In the genomic region with DNA sequence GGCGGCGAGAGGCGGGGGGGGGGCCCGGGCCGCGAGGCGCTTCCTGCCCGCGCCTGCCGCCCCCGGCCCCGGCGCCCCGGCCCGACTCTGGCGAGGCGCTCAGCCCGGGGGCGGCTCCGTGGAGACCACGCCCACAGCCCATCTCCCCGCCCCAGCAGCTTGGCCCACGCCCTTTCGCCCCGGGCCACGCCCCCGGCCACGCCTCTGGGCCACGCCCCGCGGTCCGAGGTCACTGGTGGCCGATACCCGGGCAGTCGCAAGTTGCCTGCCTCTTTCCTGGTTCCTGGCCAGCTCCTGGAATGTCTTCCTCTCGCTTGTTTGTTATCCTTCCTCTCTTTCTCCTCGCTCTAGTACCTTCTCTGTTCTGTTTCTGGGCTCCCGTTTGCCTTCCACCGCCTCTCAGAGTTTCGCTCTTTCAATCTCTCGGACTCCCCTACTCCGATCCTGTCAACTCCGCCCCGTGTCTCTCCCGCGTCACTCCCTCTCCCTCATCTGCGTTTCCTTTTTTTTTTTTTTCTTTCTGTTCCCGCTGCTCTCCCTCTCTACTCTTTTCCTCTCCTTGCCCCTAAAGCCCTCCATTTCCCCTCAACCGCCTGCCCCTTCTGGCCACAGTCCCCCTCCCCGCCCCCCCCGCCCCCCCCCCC, we compare ENCODE assay signal across 8 mouse cellular contexts. TPM values are rescaled to one million over a fixed set of nuclear protein-coding genes. Genes with fewer than 3 reads are reported as not detected.
A peak's percentile ranks its signal among the peaks of the same experiment; 100 is the strongest.
DNase-seq lines count a peak whose midpoint lies in the region; ATAC-seq and TF ChIP-seq lines count a peak whose summit lies in the region.

TSS of gene Plxnd1 (minus strand) at position 129 of the 644 bp plus-strand sequence.

- H3K4me3 ChIP-seq in layer of hippocampus, adult 2 months = peak within 1 kb of the TSS; percentile 61
- peak within 1 kb of the TSS; percentile 70 for H3K4me3 ChIP-seq in lung, embryonic 14.5 days (ENCODE audit: low read depth, low read length)

- peaks cover 12% of the 10 kb centered on the region for H3K36me3 ChIP-seq in lung, embryonic 14.5 days (ENCODE audit: insufficient read depth)

- TF ChIP-seq CTCF in layer of hippocampus, adult 2 months (conservative IDR thresholded peaks at IDR 0.05) = no peak
- no peak for TF ChIP-seq CTCF in lung, embryonic 14.5 days (IDR thresholded peaks at IDR 0.05; ENCODE audit: low read depth)

- peak within 1 kb of the TSS; percentile 71 for H3K27ac ChIP-seq in layer of hippocampus, adult 2 months
- H3K27ac ChIP-seq in lung, embryonic 14.5 days (ENCODE audit: low read depth) = peak within 1 kb of the TSS; percentile 94

- H3K4me1 ChIP-seq in lung, embryonic 14.5 days (ENCODE audit: insufficient read depth) = peaks cover 21% of the 10 kb centered on the region

- under 1% methylated on average over 45 of the region's 51 CpGs for WGBS in lung, embryonic 14.5 days

- peak within 1 kb of the TSS; percentile 91 for H3K4me2 ChIP-seq in lung, embryonic 14.5 days

- peak; percentile 71 for ATAC-seq in lung, embryonic 14.5 days (ENCODE audit: insufficient read depth)
- peak; percentile 66 for ATAC-seq in neutrophil, adult 5-6 weeks (ENCODE audit: extremely low read depth, insufficient number of reproducible peaks, low FRiP score, poor library complexity, severe bottlenecking)

- peak; percentile 69 for DNase-seq in MEL-GATA-1-ER (ENCODE audit: extremely low read depth, low read depth)
- peak; percentile 82 for DNase-seq in cerebellum, adult 8-10 months
- DNase-seq in forelimb bud, embryonic 11.5 days (ENCODE audit: low read depth, low spot score) = peak; percentile 78
- peak; percentile 96 for DNase-seq in heart, postnatal 4 days
- peak; percentile 66 to 75 for DNase-seq in layer of hippocampus, adult 2 months (ENCODE audit: low spot score in 2 of 2)
- DNase-seq in lung, embryonic 14.5 days = peak; percentile 97
- DNase-seq in testis, postnatal 14 days (ENCODE audit: low spot score) = peak; percentile 88

- peak within 1 kb of the TSS; percentile 77 for H3K9ac ChIP-seq in lung, embryonic 14.5 days

- peaks cover 18% of the 10 kb centered on the region for H3K27me3 ChIP-seq in lung, embryonic 14.5 days (ENCODE audit: insufficient read depth, low read length)

- no peaks in the 10 kb centered on the region for H3K9me3 ChIP-seq in lung, embryonic 14.5 days (ENCODE audit: low read depth, low read length)

RNA-seq across cellular contexts. Expression of gene Plxnd1, which starts in this region (rescaled TPM):
- 100 to 1,000 TPM; 191 to 208 TPM for total RNA-seq in heart, postnatal 4 days (2021)
- 10 to 100 TPM; 16.6 to 24.4 TPM for total RNA-seq in layer of hippocampus, adult 2 months (2021)
- 81.9 and 84.2 TPM in 2 replicates for polyA plus RNA-seq in lung, embryonic 14.5 days (2014; fragmentation: Nextera tagmentation; extraction: Ambion mirVana)
- 12.0 and 12.2 TPM in 2 replicates for total RNA-seq in neutrophil, adult 5-6 weeks (2017)

Comparison
In these comparisons a context has a peak if more than half of its experiments do, and no peak if none do; other contexts are left out.
1. Peak in every context shown above with its lines: DNase-seq, ATAC-seq, H3K4me3 ChIP-seq and H3K27ac ChIP-seq.
2. RNA of gene Plxnd1 (total RNA-seq): 191 to 208 TPM in heart, postnatal 4 days; 16.6 to 24.4 TPM in layer of hippocampus, adult 2 months and 12.0 to 12.2 TPM in neutrophil, adult 5-6 weeks; every median in the first group is over 4 times any median in the second.